Mouse (Mus musculus) intestine, postnatal 0 days (tissue): ENCODE data around the gene Tspan31. TPM values are rescaled to one million over a fixed set of nuclear protein-coding genes. Genes with fewer than 3 reads are reported as not detected.
A peak's percentile ranks its signal among the peaks of the same experiment; 100 is the strongest.
"Not testable (repeated sequence)": the region's sequence is repeated elsewhere in the genome, so short reads cannot be mapped to it uniquely, and the experiment has no call there.

Experiments
- ATAC-seq: fragments of 200-750 bp; cut with Nextera tagmentation; 2 replicates; pipeline ENCODE4 v1.8.0; 2017; ENCODE audit warnings: mild to moderate bottlenecking, moderate TSS enrichment, moderate library complexity
- H3K27ac ChIP-seq: fragments of 300-500 bp; sonication (generic); 2 replicates; pipeline ENCODE4 v1.5.1; 2014; ENCODE audit warnings: mild to moderate bottlenecking, low read depth, low read length, moderate library complexity
- H3K27me3 ChIP-seq: fragments of 300-500 bp; sonication (generic); replicated peaks from 2 replicates; pipeline ENCODE4 v1.6.1; 2014; ENCODE audit warnings: low read length, mixed read lengths; ENCODE audit not compliant: control insufficient read depth, insufficient read depth
- H3K36me3 ChIP-seq: fragments of 300-500 bp; sonication (generic); 2 replicates; pipeline ENCODE4 v1.6.1; 2014; ENCODE audit warnings: mild to moderate bottlenecking, moderate library complexity; ENCODE audit not compliant: control insufficient read depth, insufficient read depth
- H3K4me1 ChIP-seq: fragments of 300-500 bp; sonication (generic); replicated peaks from 2 replicates; pipeline ENCODE4 v1.6.1; 2014; ENCODE audit warnings: antibody characterized with exemption, low read length, mixed read lengths; ENCODE audit not compliant: control insufficient read depth, insufficient read depth
- H3K4me2 ChIP-seq: fragments of 300-500 bp; sonication (generic); replicated peaks from 2 replicates; pipeline ENCODE4 v1.6.1; 2014; ENCODE audit warnings: low read depth, mild to moderate bottlenecking, moderate library complexity
- H3K4me3 ChIP-seq: fragments of 300-500 bp; sonication (generic); 2 replicates; pipeline ENCODE4 v1.5.1; 2014; ENCODE audit warnings: low read depth, low read length
- H3K9ac ChIP-seq: fragments of 300-500 bp; sonication (generic); 2 replicates; pipeline ENCODE4 v1.6.1; 2014; ENCODE audit warnings: mild to moderate bottlenecking, low read depth, low read length
- H3K9me3 ChIP-seq: fragments of 300-500 bp; sonication (generic); 2 replicates; pipeline ENCODE4 v1.6.1; 2016; ENCODE audit warnings: mixed run types; ENCODE audit not compliant: control insufficient read depth
- CTCF ChIP-seq: sonication (generic); IDR thresholded peaks from 2 replicates; pipeline ENCODE4 v1.5.1; 2016; ENCODE audit warnings: low read depth, mild to moderate bottlenecking, control low read depth, antibody characterized with exemption, moderate library complexity
- WGBS: fragments of 180-500 bp; shearing (Covaris S2); extraction: QIAGEN DNeasy Blood & Tissue Kit; methylation state at CpG from one replicate; pipeline ENCODE4 v1.1.7; 2014; 5-methylcytosine and 5-hydroxymethylcytosine counted together
- polyA plus RNA-seq: library from polyadenylated mRNA; unstranded; fragments of >200 nt; fragmentation: Nextera tagmentation; extraction: Ambion mirVana; gene quantifications from 2 replicates; pipeline ENCODE4 v1.2.1, GENCODE M21; 2015

Gene Tspan31
- polyA plus RNA-seq, 1 experiment from 2014 or later = 300 TPM

DNA sequence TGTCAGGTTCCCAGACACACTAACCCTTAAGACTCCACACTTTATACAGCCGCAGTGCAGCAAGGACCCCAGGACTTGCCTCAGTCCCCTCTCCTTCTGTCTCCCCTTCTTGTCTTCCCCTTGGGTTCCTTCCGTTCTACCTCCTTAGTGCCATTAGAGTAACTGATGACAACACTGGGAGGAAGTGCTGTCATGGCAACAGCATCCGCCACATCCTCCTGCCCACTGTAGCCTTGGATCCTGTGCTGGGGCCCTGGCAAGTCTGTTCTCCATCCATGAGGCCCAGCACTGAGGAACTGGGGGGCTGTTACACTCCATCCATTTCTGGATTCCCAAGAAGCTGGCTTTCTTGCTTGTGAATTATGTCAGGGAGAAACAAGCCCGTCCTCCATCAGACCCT, 6.0 kb upstream of the Tspan31 start:
- Histone ChIP-seq H3K9me3 (no peaks in the 10 kb centered on the region), H3K4me1 (0 out of 2 replicates have a peak, but pooled peaks cover 4% of the 10 kb centered on the region), H3K27ac (no peak overlapping the region), H3K9ac (no peak overlapping the region), H3K4me2 (no peak overlapping the region), H3K4me3 (no peak overlapping the region), H3K27me3 (peaks cover 56% of the 10 kb centered on the region), H3K36me3 (no peaks in the 10 kb centered on the region)
- 34% methylated on average over 4 of the region's 4 CpGs for WGBS
- ATAC-seq = no peak
- TF ChIP-seq CTCF = no peak

DNA sequence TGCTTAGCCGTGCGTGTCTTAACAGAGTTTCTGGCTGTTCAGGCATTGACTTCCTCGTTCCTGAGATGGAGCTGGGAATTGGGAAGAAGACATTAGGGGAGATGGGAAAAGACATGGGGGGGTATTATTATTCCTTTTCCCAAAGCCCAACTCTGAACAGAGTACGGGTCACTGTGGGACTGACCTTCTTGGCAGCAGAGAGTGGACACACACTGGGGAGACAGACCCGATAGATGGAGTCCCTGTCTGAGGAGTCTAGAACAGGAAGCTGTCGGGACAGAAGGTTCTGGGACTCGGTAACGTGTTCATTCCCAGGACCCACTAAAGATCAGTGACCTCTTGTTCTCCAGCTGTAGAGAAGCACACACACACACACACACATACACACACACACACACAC, 5.6 kb upstream of the Tspan31 start:
- Histone ChIP-seq H3K4me1 (0 out of 2 replicates have a peak, but pooled peaks cover 7% of the 10 kb centered on the region), H3K27ac (no peak overlapping the region), H3K4me2 (no peak overlapping the region), H3K9ac (no peak overlapping the region), H3K4me3 (no peak overlapping the region), H3K27me3 (peaks cover 52% of the 10 kb centered on the region), H3K36me3 (no peaks in the 10 kb centered on the region), H3K9me3 (no peaks in the 10 kb centered on the region)
- TF ChIP-seq CTCF = no peak
- ATAC-seq = no peak
- WGBS = 66% methylated on average over 8 of the region's 8 CpGs

GRCm38 (mm10) chr10:127075080-127075479, 5.0 kb upstream of the Tspan31 start, which contains the start of gene Agap2:
Agap2 (plus strand) TSS chr10:127075284.
- H3K9me3 ChIP-seq = no peaks in the 10 kb centered on the region
- H3K27me3 ChIP-seq = peaks cover 46% of the 10 kb centered on the region
- no peak for ATAC-seq
- no peak within 1 kb of the TSS for H3K9ac ChIP-seq
- H3K4me3 ChIP-seq = no peak within 1 kb of the TSS
- no peak within 1 kb of the TSS for H3K4me2 ChIP-seq
- TF ChIP-seq CTCF = peak; percentile 39
- 0 out of 2 replicates have a peak, but pooled peaks cover 8% of the 10 kb centered on the region for H3K4me1 ChIP-seq
- H3K27ac ChIP-seq = no peak within 1 kb of the TSS
- H3K36me3 ChIP-seq = no peaks in the 10 kb centered on the region
- 59% methylated on average over 9 of the region's 9 CpGs for WGBS

DNA sequence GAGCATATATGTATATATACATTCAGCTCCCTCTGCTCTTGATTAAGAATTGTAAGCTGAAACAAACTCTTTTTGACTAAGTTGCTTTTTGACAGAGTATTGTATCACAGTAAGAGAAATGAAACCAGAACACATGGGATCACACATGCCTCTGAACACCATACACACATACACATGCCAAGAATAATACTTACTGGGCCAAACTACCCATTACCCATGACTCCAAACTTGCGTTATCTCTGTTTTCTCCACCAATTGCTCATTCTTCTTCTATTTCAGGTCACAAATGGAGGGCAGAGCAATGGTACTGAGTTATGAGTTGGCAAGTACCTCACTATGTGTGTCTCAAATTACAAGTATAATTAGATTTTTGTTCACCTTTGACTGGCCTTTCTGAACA, 3.9 kb upstream of the Tspan31 start:
- H3K27me3 ChIP-seq = peaks cover 35% of the 10 kb centered on the region
- H3K9me3 ChIP-seq = no peaks in the 10 kb centered on the region
- ATAC-seq = no peak
- no peak for TF ChIP-seq CTCF
- no peak overlapping the region for H3K27ac ChIP-seq
- WGBS = 100% methylated on average over 1 of the region's 1 CpGs
- no peak overlapping the region for H3K9ac ChIP-seq
- no peak overlapping the region for H3K4me3 ChIP-seq
- no peaks in the 10 kb centered on the region for H3K36me3 ChIP-seq
- H3K4me2 ChIP-seq = no peak overlapping the region
- H3K4me1 ChIP-seq = 0 out of 2 replicates have a peak, but pooled peaks cover 8% of the 10 kb centered on the region

- 55% methylated on average over 2 of the region's 2 CpGs for WGBS
- peaks cover 25% of the 10 kb centered on the region for H3K27me3 ChIP-seq
- H3K4me3 ChIP-seq, H3K9ac ChIP-seq, H3K9me3 ChIP-seq, H3K27ac ChIP-seq, H3K4me2 ChIP-seq, H3K36me3 ChIP-seq, H3K4me1 ChIP-seq, ATAC-seq: not testable (repeated sequence)
Measured at GRCm38 (mm10) chr10:127072969-127073368, 2.9 kb upstream of the Tspan31 start.

GRCm38 (mm10) chr10:127072270-127072669, 2.2 kb upstream of the Tspan31 start:
- not testable (repeated sequence) for H3K4me3 ChIP-seq, H3K4me2 ChIP-seq, H3K9me3 ChIP-seq, H3K4me1 ChIP-seq, H3K27ac ChIP-seq, H3K9ac ChIP-seq, ATAC-seq
- peak; percentile 32 for TF ChIP-seq CTCF
- peaks cover 15% of the 10 kb centered on the region for H3K36me3 ChIP-seq
- H3K27me3 ChIP-seq = peaks cover 19% of the 10 kb centered on the region
- WGBS = 83% methylated on average over 4 of the region's 4 CpGs

- Histone ChIP-seq H3K27me3 (peaks cover 9% of the 10 kb centered on the region), H3K4me2 (peak overlapping the region; percentile 89), H3K9me3 (no peaks in the 10 kb centered on the region), H3K4me3 (peak overlapping the region; percentile 83), H3K36me3 (peaks cover 25% of the 10 kb centered on the region), H3K27ac (no peak overlapping the region), H3K9ac (no peak overlapping the region), H3K4me1 (0 out of 2 replicates have a peak, but pooled peaks cover 8% of the 10 kb centered on the region)
- 45% methylated on average over 9 of the region's 9 CpGs for WGBS
- no peak for TF ChIP-seq CTCF
- no peak for ATAC-seq
Measured at GRCm38 (mm10) chr10:127071203-127071602, 1.1 kb upstream of the Tspan31 start.
